Mouse (Mus musculus) heart, adult 18-20 months (tissue): Measurements from ENCODE around the gene Rapgef3. TPM values are rescaled to one million over a fixed set of nuclear protein-coding genes. Genes with fewer than 3 reads are reported as not detected.

Experiments used
- DNase-seq, 2 experiments: peaks; one replicate each; pipeline ENCODE4 v3.0.0; 2021 to 2022; ENCODE audit warnings: mixed read lengths in 1 of 2
- total RNA-seq, 2 experiments: library from RNA; stranded (reverse); gene quantifications; 2 replicates each; pipeline ENCODE4 v1.2.3; 2021

Rapgef3 gene
- total RNA-seq, 2 experiments from 2014 or later, result 21.8 to 23.3 TPM

DNA sequence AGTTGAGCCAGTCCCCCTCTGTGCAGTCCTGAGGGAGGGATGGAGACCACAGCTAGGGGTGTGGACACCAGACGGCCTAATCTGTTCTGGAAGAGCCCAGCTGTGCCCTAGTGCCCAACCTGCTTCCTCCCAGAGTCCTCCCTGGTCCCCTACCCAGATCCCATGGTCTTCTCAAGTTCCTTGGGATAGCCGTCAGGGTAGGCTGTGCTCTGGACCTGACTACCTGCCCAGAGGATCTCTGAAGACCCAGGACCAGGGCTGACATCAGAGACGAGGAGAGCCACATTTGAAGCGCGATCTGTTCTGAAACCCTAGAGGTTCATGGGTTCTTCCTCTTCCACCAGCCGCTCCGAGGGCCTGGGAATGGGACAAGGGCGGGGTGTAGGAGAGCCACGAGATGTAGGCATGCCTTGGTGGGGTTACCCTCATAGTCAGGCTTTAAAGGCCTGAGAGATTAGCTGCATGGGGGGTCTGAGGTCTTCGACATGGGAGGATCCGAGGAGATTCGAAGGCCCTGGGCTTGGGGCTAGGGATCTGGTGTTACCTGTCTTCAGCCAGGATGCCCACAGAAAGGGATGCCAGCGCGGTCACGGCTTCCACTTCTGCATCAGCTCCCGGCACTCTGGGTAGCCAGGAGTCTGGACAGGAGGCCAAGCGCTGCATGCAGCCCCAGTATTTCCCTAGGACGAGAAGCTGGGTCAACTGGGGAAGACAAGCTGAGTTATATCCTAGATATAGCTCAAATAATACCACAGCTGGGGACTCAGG is 25.8 kb upstream of the Rapgef3 start:
- DNase-seq, result no peak

GRCm38 (mm10) chr15:97791126-97791700 is 23.4 kb upstream of the Rapgef3 start:
- DNase-seq, result peak in 1 of 2 experiments; percentile 40

- peak in 1 of 2 experiments; percentile 65 for DNase-seq
These were observed 22.2 kb upstream of the Rapgef3 start for GRCm38 (mm10) chr15:97789761-97790505.

GRCm38 (mm10) chr15:97788821-97789220 is 21.0 kb upstream of the Rapgef3 start:
- peak; percentile 40 to 52 for DNase-seq

- peak in 1 of 2 experiments; percentile 32 for DNase-seq
These were observed 20.3 kb upstream of the Rapgef3 start for GRCm38 (mm10) chr15:97787799-97788667.

GRCm38 (mm10) chr15:97787148-97787798 is 19.5 kb upstream of the Rapgef3 start:
- no peak for DNase-seq

DNA sequence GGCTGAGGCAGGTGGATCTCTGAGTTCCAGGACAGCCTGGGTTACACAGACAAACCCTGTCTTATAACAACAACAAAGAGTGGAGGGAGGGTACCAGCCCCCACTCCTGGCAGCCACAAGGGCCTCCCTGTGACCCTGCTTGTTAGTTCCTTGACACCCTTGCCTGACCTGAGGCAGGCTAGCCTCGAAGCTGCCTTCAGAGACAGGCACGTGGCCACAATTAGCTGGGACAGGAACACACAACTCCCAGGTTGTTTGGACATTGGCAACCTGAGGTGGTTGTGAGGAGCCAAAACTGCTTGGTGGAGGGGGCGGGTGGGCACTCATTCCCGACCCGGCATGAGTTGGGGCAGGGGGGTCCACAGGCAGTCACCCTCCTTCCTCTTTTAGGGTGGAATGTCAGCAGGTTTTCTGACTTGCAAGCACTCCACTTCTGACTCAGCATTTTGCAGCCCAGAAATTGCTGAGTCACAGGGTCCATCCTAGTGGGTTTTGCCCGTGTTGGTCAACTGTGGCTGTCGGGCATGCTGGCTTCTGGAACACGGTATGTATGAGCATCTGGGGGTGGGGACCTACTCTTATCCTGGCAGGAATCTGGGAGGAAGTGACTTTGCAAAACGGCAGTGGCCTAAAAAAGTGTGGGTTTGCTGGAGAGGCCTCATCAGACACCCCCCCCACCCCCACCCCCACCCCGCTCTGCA is 18.8 kb upstream of the Rapgef3 start:
- DNase-seq, result peak in 1 of 2 experiments; percentile 43

- peak in 1 of 2 experiments; percentile 77 for DNase-seq
These were observed 18.1 kb upstream of the Rapgef3 start for GRCm38 (mm10) chr15:97785731-97786411.

GRCm38 (mm10) chr15:97784561-97785161 is 16.9 kb upstream of the Rapgef3 start:
- DNase-seq, result no peak

DNA sequence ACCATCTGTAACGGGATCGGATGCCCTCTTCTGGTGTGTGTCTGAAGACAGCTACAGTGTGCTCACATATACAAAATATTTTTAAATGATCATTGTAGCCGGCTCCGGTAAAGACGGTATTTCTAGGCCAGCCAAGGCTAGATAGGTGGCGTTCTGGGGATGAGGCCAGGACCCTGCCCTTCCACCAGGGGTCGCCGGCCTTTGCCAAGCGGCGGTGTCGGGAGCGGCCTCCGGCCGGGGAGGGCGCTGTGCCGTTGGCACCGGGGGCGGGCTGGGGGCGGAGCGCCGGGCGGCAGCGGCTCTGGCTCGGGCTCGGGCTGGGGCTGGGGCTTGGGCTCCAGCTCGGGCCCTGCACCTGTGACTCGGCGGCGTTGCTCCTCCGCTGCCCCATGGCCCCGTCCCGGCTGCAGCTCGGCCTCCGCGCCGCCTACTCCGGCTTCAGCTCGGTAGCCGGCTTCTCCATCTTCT is 16.4 kb upstream of the Rapgef3 start:
- peak; percentile 91 for DNase-seq

DNA sequence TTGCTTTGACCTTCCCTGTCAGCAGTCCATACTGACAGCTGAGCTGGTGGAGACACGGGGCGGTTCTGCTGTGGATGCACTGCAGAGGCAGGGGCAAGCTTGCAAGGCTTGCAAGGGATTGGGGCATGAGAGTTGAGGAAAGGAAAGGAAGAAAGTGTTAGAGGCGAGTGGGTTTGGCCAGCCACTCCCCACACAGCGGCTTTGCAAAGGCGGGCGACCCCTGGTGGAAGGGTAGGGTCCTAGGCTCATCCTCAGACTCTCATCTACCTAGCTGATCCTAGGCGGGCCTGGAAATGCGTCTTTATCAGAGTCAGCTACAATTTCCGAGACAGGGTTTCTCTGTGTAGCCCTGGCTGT is 15.0 kb upstream of the Rapgef3 start:
- peak; percentile 86 to 91 for DNase-seq

DNA sequence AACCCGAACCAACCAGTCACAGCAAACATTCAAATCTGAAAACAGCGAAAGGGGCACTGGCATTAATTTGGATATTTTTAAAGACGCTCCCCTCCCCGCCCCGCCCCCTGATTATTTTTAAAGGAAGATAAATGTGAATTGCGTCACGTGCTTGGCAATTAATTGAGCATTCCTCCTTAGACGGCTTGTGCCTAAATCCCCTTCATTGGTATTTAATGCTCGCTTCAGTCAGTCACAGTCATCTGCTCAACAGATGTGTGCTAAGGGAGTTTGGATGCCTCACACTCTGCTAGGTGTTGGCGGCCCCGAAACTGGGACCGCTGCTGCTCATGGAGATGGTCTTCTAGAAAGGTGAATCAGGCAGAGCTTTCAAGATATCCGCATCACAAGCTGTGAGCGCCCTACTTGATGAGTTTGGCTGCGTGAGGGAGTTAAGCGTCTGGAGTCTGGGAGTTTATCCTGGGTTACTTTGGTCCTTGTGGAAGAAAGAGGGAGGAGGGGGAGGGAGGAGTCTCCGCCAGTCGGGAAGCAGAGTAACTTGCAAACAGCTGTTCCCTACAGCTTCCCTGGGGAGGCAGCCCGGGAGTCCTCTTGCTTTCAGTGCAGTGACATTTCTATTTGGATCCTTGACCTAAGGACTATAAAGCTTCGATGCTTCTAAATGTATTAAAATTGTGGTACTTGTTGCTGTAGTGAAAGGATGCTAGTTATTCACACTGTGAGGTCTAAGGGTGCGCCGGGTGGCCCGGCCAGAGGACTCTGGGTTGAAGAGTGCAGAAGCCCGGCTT is 14.4 kb upstream of the Rapgef3 start:
- peak; percentile 72 to 80 for DNase-seq

DNA sequence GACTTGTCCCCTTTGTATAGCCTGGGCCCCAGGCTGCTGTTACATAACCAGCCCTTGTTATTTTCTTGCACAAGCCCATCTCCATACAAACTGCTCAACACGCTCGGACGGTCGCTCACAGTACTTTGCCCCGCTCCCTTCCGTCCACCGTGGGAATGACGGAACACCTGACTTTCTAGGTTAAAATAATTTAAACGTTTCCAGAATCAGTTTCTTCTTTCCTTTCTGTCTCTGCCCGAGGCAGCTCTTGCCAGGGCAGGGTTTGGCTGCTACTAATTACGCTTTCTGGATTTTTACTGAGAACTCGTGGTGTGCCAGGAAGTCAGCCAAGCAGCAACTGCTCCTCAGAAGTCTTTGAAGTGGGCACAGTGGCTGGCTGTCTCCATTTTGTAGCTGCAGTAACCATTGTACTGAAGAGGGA is 12.8 kb upstream of the Rapgef3 start:
- no peak for DNase-seq

GRCm38 (mm10) chr15:97779576-97779975 is 11.8 kb upstream of the Rapgef3 start:
- DNase-seq, result no peak

DNA sequence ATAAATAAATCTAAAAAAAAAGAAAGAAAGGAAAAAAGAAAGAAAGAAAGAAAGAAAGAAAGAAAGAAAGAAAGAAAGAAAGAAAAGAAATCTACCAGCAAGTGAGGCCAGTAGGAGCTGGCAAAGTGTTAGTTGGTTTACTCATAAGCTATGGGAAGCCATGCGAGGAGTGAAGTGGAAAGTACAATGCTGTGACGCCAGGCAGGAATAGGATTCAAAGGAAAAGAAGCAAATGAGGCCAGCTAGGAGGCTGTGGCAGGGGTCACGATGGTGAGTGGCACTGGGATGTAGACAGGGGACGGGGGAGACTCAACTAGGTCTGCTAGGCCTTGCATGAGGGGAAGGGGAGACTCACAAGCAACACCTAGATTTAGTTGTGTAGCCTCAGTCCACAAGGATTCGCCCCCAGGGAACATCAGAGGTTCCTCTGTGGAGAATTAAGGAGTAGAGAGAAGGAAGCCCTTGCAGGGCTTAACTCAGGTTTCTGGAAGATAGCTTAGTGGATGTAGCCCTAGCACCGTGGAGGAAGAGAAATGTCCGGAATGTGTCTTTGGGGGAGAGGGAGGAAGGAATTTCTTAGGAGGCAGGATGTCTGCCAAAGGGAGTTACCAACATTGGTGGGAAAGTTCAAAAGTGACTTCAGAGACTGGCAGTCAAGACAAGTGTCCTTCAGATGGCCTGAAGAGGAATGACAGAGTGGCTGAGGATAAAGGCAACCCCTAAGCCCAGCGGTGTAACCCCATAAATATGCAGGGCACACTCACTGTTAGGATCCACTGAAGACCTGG is 10.7 kb upstream of the Rapgef3 start, which contains the start of gene Slc48a1:
Slc48a1 (plus strand) TSS at position 210 of the 788 bp plus-strand sequence.
- DNase-seq, result peak in 1 of 2 experiments; percentile 52

GRCm38 (mm10) chr15:97776919-97777318 is 9.1 kb upstream of the Rapgef3 start:
- no peak for DNase-seq

DNA sequence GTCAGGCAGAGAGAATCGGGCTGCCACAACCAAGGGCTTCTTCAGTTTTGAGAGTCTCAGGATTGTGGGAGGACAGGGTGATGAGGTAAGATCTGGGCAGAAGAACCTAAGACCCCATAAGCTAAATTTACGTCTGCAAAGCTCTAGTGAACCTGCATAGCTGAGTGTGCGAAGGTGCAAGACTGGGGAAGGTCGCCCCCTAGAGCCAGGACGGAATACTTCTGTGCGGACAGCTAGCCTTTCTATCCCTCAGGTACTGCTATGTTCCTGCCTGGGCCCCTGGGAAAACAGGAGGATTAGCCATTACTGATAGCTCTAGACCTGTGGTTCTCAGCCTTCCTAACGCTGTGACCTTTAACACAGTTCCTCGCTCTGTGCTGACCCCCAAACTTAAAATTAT is 8.7 kb upstream of the Rapgef3 start:
- DNase-seq, result peak; percentile 83 to 90

GRCm38 (mm10) chr15:97773961-97774370 is 6.2 kb upstream of the Rapgef3 start:
- peak in 1 of 2 experiments; percentile 60 for DNase-seq
